Mouse (Mus musculus) thymus, adult 2 months (tissue): ENCODE measurements around the gene Hes2. TPM values are rescaled to one million over a fixed set of nuclear protein-coding genes. Genes with fewer than 3 reads are reported as not detected.

Experiments used
- DNase-seq: peaks from one replicate; pipeline ENCODE4 v3.0.0; 2021
- H3K27ac ChIP-seq: fragments of 200-500 bp; 2 replicates; pipeline ENCODE4 v1.5.1; 2012; ENCODE audit warnings: low read length, control low read depth; ENCODE audit not compliant: control insufficient read depth, insufficient read depth
- H3K27me3 ChIP-seq: fragments of 200-500 bp; 2 replicates; pipeline ENCODE4 v1.6.1; 2012; ENCODE audit warnings: mild to moderate bottlenecking, low read length, moderate library complexity, mixed read lengths; ENCODE audit not compliant: control insufficient read depth, insufficient read depth
- H3K36me3 ChIP-seq: fragments of 200-500 bp; 2 replicates; pipeline ENCODE4 v1.6.1; 2012; ENCODE audit warnings: mild to moderate bottlenecking, low read length, moderate library complexity; ENCODE audit not compliant: control insufficient read depth, insufficient read depth
- H3K4me1 ChIP-seq: fragments of 200-500 bp; replicated peaks from 2 replicates; pipeline ENCODE4 v1.6.1; 2012; ENCODE audit warnings: low read length; ENCODE audit not compliant: control insufficient read depth, insufficient read depth
- H3K4me3 ChIP-seq: fragments of 200-500 bp; 2 replicates; pipeline ENCODE4 v1.5.1; 2012; ENCODE audit warnings: mild to moderate bottlenecking, low read length, control low read depth, moderate library complexity; ENCODE audit not compliant: control insufficient read depth, insufficient read depth
- CTCF ChIP-seq: fragments of 200-500 bp; IDR thresholded peaks from 2 replicates; pipeline ENCODE4 v1.5.1; 2012; ENCODE audit warnings: mild to moderate bottlenecking, control low read depth, low read length, moderate library complexity, borderline replicate concordance; ENCODE audit not compliant: control insufficient read depth, poor library complexity, insufficient read depth; ENCODE audit errors: extremely low read depth
- POLR2A ChIP-seq: fragments of 200-500 bp; IDR thresholded peaks from 2 replicates; pipeline ENCODE4 v1.6.1; 2012; ENCODE audit warnings: mild to moderate bottlenecking, low read length, control low read depth, moderate library complexity; ENCODE audit not compliant: control insufficient read depth, poor library complexity, insufficient read depth; ENCODE audit errors: extremely low read depth
- WGBS: fragments of 180-500 bp; shearing (Covaris S2); methylation state at CpG from one replicate; pipeline ENCODE4 v1.1.7; 2018; 5-methylcytosine and 5-hydroxymethylcytosine counted together
- polyA plus RNA-seq: library from polyadenylated mRNA; depleted of rRNA; stranded (reverse); fragments of >200 nt; gene quantifications from 2 replicates; pipeline ENCODE4 v1.2.3, GENCODE M21; 2012; rRNA removed

Gene Hes2
- 0.07 and 0.20 TPM in 2 replicates for polyA plus RNA-seq

GRCm38 (mm10) chr4:152158585-152159284 is at the start of gene Hes2:
Hes2 (plus strand) TSS chr4:152158867.
- Histone ChIP-seq H3K36me3 (no peaks in the 10 kb centered on the region), H3K27ac (no peak within 1 kb of the TSS), H3K27me3 (peaks cover 17% of the 10 kb centered on the region; the same call in 1 of the 2 replicates), H3K4me1 (peaks cover 19% of the 10 kb centered on the region), H3K4me3 (no peak within 1 kb of the TSS)
- 2% methylated on average over 35 of the region's 35 CpGs for WGBS
- no peak for DNase-seq
- TF ChIP-seq CTCF = no peak
- TF ChIP-seq POLR2A = no peak

GRCm38 (mm10) chr4:152109509-152109908 is 49.2 kb upstream of the Hes2 start:
- Histone ChIP-seq H3K27ac (no peak overlapping the region), H3K4me1 (no peaks in the 10 kb centered on the region), H3K36me3 (no peaks in the 10 kb centered on the region), H3K27me3 (no peaks in the 10 kb centered on the region), H3K4me3 (no peak overlapping the region)
- WGBS = 94% methylated on average over 3 of the region's 3 CpGs
- DNase-seq = no peak
- TF ChIP-seq CTCF (no peak), POLR2A (no peak)

- Histone ChIP-seq H3K36me3 (no peaks in the 10 kb centered on the region), H3K4me1 (peaks cover 3% of the 10 kb centered on the region; the same call in 1 of the 2 replicates), H3K4me3 (no peak overlapping the region), H3K27me3 (no peaks in the 10 kb centered on the region), H3K27ac (no peak overlapping the region)
- no peak for DNase-seq
- TF ChIP-seq POLR2A (no peak), CTCF (no peak)
- 95% methylated on average over 4 of the region's 4 CpGs for WGBS
Measured at GRCm38 (mm10) chr4:152110689-152111088, 48.0 kb upstream of the Hes2 start.

GRCm38 (mm10) chr4:152112329-152112728 is 46.3 kb upstream of the Hes2 start:
- TF ChIP-seq POLR2A = no peak
- DNase-seq = no peak
- Histone ChIP-seq H3K27me3 (no peaks in the 10 kb centered on the region; the same call in 1 of the 2 replicates), H3K4me1 (peaks cover 12% of the 10 kb centered on the region), H3K36me3 (no peaks in the 10 kb centered on the region), H3K27ac (no peak overlapping the region), H3K4me3 (no peak overlapping the region)
- 92% methylated on average over 9 of the region's 9 CpGs for WGBS

GRCm38 (mm10) chr4:152114080-152114479 is 44.6 kb upstream of the Hes2 start:
- WGBS = 96% methylated on average over 16 of the region's 16 CpGs
- Histone ChIP-seq H3K4me3 (no peak overlapping the region), H3K4me1 (peaks cover 12% of the 10 kb centered on the region), H3K27me3 (no peaks in the 10 kb centered on the region; the same call in 1 of the 2 replicates), H3K36me3 (no peaks in the 10 kb centered on the region), H3K27ac (no peak overlapping the region)
- TF ChIP-seq POLR2A (no peak), CTCF (no peak)
- DNase-seq = no peak

- Histone ChIP-seq H3K27me3 (peaks cover 2% of the 10 kb centered on the region; the same call in 1 of the 2 replicates), H3K4me3 (peak within 1 kb of the TSS; percentile 46), H3K27ac (no peak within 1 kb of the TSS), H3K4me1 (peaks cover 23% of the 10 kb centered on the region), H3K36me3 (no peaks in the 10 kb centered on the region)
- 2% methylated on average over 30 of the region's 30 CpGs for WGBS
- TF ChIP-seq POLR2A (no peak), CTCF (no peak)
- DNase-seq = peak; percentile 50
Measured at GRCm38 (mm10) chr4:152115921-152116612, 42.6 kb upstream of the Hes2 start, which contains the start of gene Tnfrsf25. Tnfrsf25 (plus strand) TSS chr4:152115934.

- peaks cover 25% of the 10 kb centered on the region for H3K4me1 ChIP-seq
- TF ChIP-seq POLR2A = no peak
- no peak for TF ChIP-seq CTCF
- peaks cover 7% of the 10 kb centered on the region; the same call in 1 of the 2 replicates for H3K27me3 ChIP-seq
- H3K36me3 ChIP-seq = no peaks in the 10 kb centered on the region
- 91% methylated on average over 9 of the region's 9 CpGs for WGBS
- no peak for DNase-seq
- no peak overlapping the region for H3K27ac ChIP-seq
- H3K4me3 ChIP-seq = no peak overlapping the region
Measured at GRCm38 (mm10) chr4:152117538-152117937, 41.1 kb upstream of the Hes2 start.
